Mouse (Mus musculus) heart, embryonic 11.5 days (tissue): Measurements from ENCODE around the gene Scube1. TPM values are rescaled to one million over a fixed set of nuclear protein-coding genes. Genes with fewer than 3 reads are reported as not detected.

Experiments
- ATAC-seq: fragments of 200-750 bp; cut with Nextera tagmentation; replicated peaks from 2 replicates; pipeline ENCODE4 v1.8.0; 2017; ENCODE audit warnings: moderate library complexity; ENCODE audit not compliant: insufficient number of reproducible peaks, low FRiP score, low TSS enrichment
- H3K27ac ChIP-seq: fragments of 300-500 bp; sonication (generic); 2 replicates; pipeline ENCODE4 v1.5.1; 2014; ENCODE audit warnings: mild to moderate bottlenecking, low read depth, low read length
- H3K27me3 ChIP-seq: fragments of 300-500 bp; sonication (generic); 2 replicates; pipeline ENCODE4 v1.6.1; 2014; ENCODE audit warnings: mild to moderate bottlenecking, low read length, mixed read lengths; ENCODE audit not compliant: control insufficient read depth, insufficient read depth
- H3K36me3 ChIP-seq: fragments of 300-500 bp; sonication (generic); 2 replicates; pipeline ENCODE4 v1.6.1; 2014; ENCODE audit warnings: mild to moderate bottlenecking, low read length, moderate library complexity, mixed read lengths; ENCODE audit not compliant: control insufficient read depth, insufficient read depth
- H3K4me1 ChIP-seq: fragments of 300-500 bp; sonication (generic); 2 replicates; pipeline ENCODE4 v1.6.1; 2014; ENCODE audit warnings: low read length; ENCODE audit not compliant: control insufficient read depth, insufficient read depth
- H3K4me2 ChIP-seq: fragments of 300-500 bp; sonication (generic); 2 replicates; pipeline ENCODE4 v1.6.1; 2014; ENCODE audit warnings: mild to moderate bottlenecking, moderate library complexity
- H3K4me3 ChIP-seq: fragments of 300-500 bp; sonication (generic); 2 replicates; pipeline ENCODE4 v1.5.1; 2014; ENCODE audit warnings: low read depth, low read length
- H3K9ac ChIP-seq: fragments of 300-500 bp; sonication (generic); 2 replicates; pipeline ENCODE4 v1.6.1; 2014; ENCODE audit warnings: mild to moderate bottlenecking, low read depth, low read length, moderate library complexity
- H3K9me3 ChIP-seq: fragments of 300-500 bp; sonication (generic); replicated peaks from 2 replicates; pipeline ENCODE4 v1.6.1; 2016; ENCODE audit warnings: low read length; ENCODE audit not compliant: control insufficient read depth
- WGBS: fragments of 180-500 bp; shearing (Covaris S2); extraction: QIAGEN DNeasy Blood & Tissue Kit; methylation state at CpG from one replicate; pipeline ENCODE4 v1.1.7; 2014; ENCODE audit not compliant: insufficient replicate concordance; 5-methylcytosine and 5-hydroxymethylcytosine counted together
- polyA plus RNA-seq: library from polyadenylated mRNA; unstranded; fragments of >200 nt; fragmentation: Nextera tagmentation; extraction: Ambion mirVana; gene quantifications from 2 replicates; pipeline ENCODE4 v1.2.1, GENCODE M21; 2014

Gene Scube1
- polyA plus RNA-seq, 1 experiment from 2014 or later, result 9.3 TPM

DNA sequence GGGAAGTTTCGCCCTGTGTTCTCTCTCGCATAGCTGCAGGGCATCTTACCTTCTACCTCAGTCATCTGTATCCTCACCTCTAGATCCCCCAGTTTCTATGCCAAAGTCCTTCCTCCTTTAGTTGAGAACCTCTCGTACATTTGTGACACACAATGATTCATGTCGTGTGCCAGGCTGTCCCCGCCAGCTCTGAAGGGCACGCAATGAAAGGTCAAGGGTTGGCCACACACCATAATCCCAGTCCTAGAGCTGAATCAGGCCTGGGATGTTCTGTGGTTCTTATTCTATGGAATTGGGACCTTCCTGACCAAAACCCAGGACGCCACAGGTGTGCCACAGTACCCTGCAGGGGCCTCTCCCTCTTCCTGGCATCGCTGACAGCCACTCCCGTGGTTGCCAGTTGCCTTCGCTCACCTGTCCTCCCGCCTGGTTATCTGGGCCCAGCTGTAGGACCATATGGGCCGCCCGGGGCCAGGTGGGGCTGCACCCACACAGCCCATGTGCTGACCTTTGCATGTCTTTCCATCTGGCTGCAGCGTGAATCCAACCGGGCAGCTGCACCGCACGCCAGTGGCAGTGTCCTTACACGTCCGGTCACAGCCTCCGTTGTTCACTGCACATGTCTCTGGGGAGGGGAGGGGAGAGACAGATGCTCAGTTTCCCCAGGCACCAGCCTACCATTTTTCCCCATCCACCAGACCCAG, 86.5 kb downstream of the Scube1 start:
- Histone ChIP-seq H3K4me2 (no peak overlapping the region), H3K9me3 (no peaks in the 10 kb centered on the region), H3K9ac (no peak overlapping the region), H3K27ac (peak overlapping the region; percentile 43; the same call in 1 of the 2 replicates), H3K27me3 (no peaks in the 10 kb centered on the region), H3K4me1 (peaks cover 22% of the 10 kb centered on the region), H3K4me3 (no peak overlapping the region), H3K36me3 (no peaks in the 10 kb centered on the region)
- ATAC-seq, result no peak
- WGBS, result 69% methylated on average over 20 of the region's 20 CpGs

DNA sequence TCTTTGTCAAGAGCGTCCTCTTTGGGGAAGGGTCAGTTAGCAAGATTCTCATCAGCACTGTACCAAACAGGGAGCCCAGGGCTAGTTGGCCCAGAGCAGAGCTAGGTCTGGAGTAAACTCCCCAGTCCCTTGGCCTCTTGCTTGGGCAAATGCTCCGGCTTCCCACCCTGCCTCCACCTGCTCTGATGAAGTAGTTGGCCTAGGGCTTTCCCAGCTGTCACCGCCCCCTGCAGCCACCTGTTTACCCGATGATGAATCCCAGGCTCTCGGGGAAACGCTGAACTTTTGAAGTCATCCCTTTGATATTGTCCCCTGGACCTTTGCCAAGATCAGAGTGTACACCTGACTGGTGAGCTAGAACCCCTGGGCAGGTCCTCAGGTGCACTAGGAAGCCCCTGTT, 88.1 kb downstream of the Scube1 start:
- no peak overlapping the region for H3K27ac ChIP-seq
- no peak overlapping the region for H3K4me3 ChIP-seq
- 38% methylated on average over 6 of the region's 6 CpGs for WGBS
- no peak for ATAC-seq
- no peaks in the 10 kb centered on the region for H3K36me3 ChIP-seq
- H3K4me2 ChIP-seq, result no peak overlapping the region
- peaks cover 22% of the 10 kb centered on the region for H3K4me1 ChIP-seq
- no peaks in the 10 kb centered on the region for H3K9me3 ChIP-seq
- no peaks in the 10 kb centered on the region for H3K27me3 ChIP-seq
- no peak overlapping the region for H3K9ac ChIP-seq

DNA sequence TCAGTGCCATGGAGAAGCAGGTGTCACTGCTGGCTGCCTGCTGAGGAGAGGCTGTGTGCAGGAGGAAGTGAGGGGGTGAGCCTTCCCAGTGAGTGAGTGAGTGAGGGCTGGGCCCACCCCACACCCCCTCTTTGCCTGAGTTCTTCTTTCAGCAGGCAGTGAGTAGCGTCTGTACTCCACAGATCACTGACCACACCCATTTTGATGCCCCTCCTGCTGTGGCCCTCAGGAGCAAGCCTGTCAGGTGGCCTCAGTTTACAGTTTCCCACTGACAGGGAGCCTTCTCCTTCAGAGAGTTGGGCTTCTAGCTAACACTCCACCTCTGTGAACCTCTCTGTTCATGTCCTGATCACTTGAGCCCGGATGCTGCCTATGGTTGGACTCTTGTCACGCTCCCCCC, 89.6 kb downstream of the Scube1 start:
- Histone ChIP-seq H3K36me3 (no peaks in the 10 kb centered on the region), H3K27ac (no peak overlapping the region), H3K27me3 (no peaks in the 10 kb centered on the region), H3K9ac (no peak overlapping the region), H3K4me3 (no peak overlapping the region), H3K9me3 (no peaks in the 10 kb centered on the region), H3K4me1 (peaks cover 21% of the 10 kb centered on the region), H3K4me2 (no peak overlapping the region)
- no peak for ATAC-seq
- 52% methylated on average over 3 of the region's 3 CpGs for WGBS

DNA sequence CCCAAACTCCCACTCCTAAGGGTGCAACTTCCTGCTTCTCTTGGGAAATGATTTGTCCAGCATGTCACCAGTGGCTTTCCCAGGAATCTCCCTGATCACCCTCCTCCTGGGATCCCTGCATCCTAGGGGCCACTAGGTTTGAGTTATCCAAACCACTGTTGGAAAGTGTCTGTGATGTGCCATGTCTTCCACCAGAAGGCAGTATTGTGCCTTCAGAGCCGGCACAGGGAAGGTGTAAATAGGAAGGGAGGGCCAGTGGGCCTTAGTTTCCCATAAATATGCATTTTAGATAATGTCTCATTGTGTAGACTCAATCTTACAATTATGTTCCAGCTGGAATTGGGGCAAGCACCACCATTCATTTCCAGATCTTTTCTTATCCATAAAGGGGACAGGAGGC, 90.7 kb downstream of the Scube1 start:
- no peak overlapping the region for H3K4me2 ChIP-seq
- H3K36me3 ChIP-seq, result peaks cover 4% of the 10 kb centered on the region; the same call in 1 of the 2 replicates
- no peak overlapping the region for H3K9ac ChIP-seq
- H3K27me3 ChIP-seq, result no peaks in the 10 kb centered on the region
- WGBS, result 19% methylated on average over 1 of the region's 1 CpGs
- H3K4me1 ChIP-seq, result peaks cover 13% of the 10 kb centered on the region
- H3K27ac ChIP-seq, result no peak overlapping the region
- ATAC-seq, result no peak
- no peak overlapping the region for H3K4me3 ChIP-seq
- 0 out of 2 replicates have a peak, but pooled peaks cover 3% of the 10 kb centered on the region for H3K9me3 ChIP-seq

DNA sequence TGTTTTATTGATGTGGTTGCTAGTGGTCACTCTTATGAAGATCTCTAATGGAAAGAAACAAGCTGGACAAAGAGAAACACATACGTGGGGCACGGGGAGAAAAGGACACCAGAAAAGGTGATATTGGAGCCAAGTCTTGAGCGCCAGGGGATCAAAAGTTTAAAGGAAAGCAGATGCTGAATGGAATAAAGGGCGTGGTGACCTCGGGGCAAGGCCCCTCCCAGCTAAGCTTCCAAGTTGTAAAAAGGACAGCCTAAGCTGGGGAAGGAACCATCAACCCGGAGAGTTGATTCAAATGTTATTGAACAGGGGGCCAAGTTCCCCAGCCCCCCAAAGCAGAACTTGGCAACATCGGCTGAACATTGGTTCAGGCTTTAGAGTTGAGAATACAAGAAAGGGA, 93.8 kb downstream of the Scube1 start:
- Histone ChIP-seq H3K4me2 (no peak overlapping the region), H3K36me3 (peaks cover 4% of the 10 kb centered on the region; the same call in 1 of the 2 replicates), H3K4me1 (peaks cover under 1% of the 10 kb centered on the region; the same call in 1 of the 2 replicates), H3K4me3 (no peak overlapping the region), H3K9ac (no peak overlapping the region), H3K27me3 (no peaks in the 10 kb centered on the region), H3K27ac (no peak overlapping the region), H3K9me3 (0 out of 2 replicates have a peak, but pooled peaks cover 3% of the 10 kb centered on the region)
- 81% methylated on average over 7 of the region's 7 CpGs for WGBS
- ATAC-seq, result no peak

DNA sequence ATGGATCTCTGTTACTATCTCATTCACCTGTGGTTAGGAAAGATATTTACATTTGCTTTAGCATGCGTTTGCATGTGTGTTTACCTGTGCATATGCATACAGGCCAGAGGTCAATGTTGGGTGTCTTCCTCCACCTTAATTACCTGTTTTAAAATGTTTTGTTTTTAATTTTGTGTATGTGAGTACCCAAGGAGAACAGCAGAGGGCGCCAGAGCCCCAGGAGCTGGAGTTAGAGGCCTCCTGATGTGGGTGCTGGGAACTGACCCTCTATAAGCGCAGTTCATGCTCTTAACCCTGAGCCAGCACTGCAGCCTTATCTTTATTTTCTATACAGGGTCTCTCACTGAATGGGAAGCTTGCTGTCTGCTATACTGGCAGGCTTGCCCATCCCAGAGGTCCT, 95.1 kb downstream of the Scube1 start:
- Histone ChIP-seq H3K36me3 (peaks cover 4% of the 10 kb centered on the region; the same call in 1 of the 2 replicates), H3K27me3 (no peaks in the 10 kb centered on the region), H3K4me1 (no peaks in the 10 kb centered on the region), H3K4me2 (no peak overlapping the region), H3K4me3 (no peak overlapping the region), H3K9me3 (0 out of 2 replicates have a peak, but pooled peaks cover 3% of the 10 kb centered on the region), H3K27ac (no peak overlapping the region), H3K9ac (no peak overlapping the region)
- no peak for ATAC-seq
- 72% methylated on average over 3 of the region's 3 CpGs for WGBS

DNA sequence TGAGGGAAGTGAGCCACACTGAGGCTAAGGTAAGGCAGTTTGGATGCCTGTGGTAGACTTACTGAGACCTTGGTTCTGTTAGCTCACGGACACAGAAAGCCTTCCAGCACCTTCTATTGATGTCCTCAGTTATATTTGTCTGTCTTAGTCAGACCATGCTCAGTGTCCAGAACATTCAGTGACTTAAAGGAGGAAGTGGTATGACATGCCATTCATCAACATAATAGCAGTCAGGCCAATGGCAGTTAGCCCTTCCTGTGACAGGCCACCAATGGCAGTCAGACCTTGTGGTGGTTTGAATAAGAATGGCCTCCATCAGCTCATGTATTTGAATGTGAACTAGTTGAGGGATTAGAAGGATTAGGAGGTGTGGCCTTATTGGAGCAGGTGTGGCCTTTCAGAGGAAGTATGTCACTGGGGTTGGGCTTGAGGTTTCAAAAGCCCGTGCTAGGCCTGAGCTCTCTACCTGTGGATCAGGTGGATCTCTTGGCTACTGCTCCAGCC, 98.6 kb downstream of the Scube1 start:
- no peak for ATAC-seq
- Histone ChIP-seq H3K9ac (no peak overlapping the region), H3K9me3 (0 out of 2 replicates have a peak, but pooled peaks cover 3% of the 10 kb centered on the region), H3K4me2 (no peak overlapping the region), H3K27ac (no peak overlapping the region), H3K4me3 (no peak overlapping the region), H3K27me3 (no peaks in the 10 kb centered on the region), H3K4me1 (no peaks in the 10 kb centered on the region), H3K36me3 (peaks cover 4% of the 10 kb centered on the region; the same call in 1 of the 2 replicates)
- 90% methylated on average over 2 of the region's 2 CpGs for WGBS

DNA sequence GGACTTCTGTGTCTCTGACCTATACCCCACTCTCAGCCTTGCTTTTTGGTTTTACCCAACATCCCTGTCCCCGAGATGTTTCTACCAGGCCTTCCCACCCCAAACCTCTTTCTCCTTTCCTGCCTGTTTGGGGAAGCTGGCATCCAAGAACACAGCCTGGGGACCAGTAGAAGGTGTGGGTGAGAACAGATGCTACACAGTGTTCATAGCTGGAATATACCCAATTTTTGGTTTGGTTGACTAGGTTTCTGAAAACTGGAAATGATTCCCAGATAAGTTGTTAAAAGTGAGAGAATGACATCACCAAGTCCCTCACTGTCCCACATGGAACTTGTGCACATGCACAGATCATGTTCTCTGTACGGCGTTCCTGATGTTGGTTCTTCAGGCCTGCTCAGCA, 109.6 kb downstream of the Scube1 start:
- H3K9ac ChIP-seq, result no peak overlapping the region
- H3K27ac ChIP-seq, result no peak overlapping the region
- no peaks in the 10 kb centered on the region for H3K36me3 ChIP-seq
- H3K27me3 ChIP-seq, result no peaks in the 10 kb centered on the region
- H3K4me3 ChIP-seq, result no peak overlapping the region
- WGBS, result 90% methylated on average over 3 of the region's 3 CpGs
- no peaks in the 10 kb centered on the region for H3K9me3 ChIP-seq
- H3K4me1 ChIP-seq, result no peaks in the 10 kb centered on the region
- no peak overlapping the region for H3K4me2 ChIP-seq
- ATAC-seq, result no peak
